Mouse (Mus musculus): ENCODE data around the gene Sh3rf1.

Sh3rf1 gene

GRCm38 (mm10) chr8:61223729-61224379, at the start of gene Sh3rf1:
Sh3rf1 (plus strand) TSS chr8:61223872.
- in situ Hi-C loops (cut with MboI, MseI): loop anchor here (10.0 kb wide), 1 partner anchor 261 kb away; the partner anchor contains the start of gene Cbr4

- in situ Hi-C loops (cut with MboI, MseI): no loop called here
Measured at GRCm38 (mm10) chr8:61173921-61174492, 49.7 kb upstream of the Sh3rf1 start.

GRCm38 (mm10) chr8:61175876-61176275, 47.8 kb upstream of the Sh3rf1 start:
- in situ Hi-C loops (cut with MboI, MseI): no loop called here

- in situ Hi-C loops (cut with MboI, MseI): no loop called here
Measured at GRCm38 (mm10) chr8:61177680-61178593, 45.7 kb upstream of the Sh3rf1 start.

- in situ Hi-C loops (cut with MboI, MseI): no loop called here
Measured at GRCm38 (mm10) chr8:61178594-61179140, 45.0 kb upstream of the Sh3rf1 start.

- in situ Hi-C loops (cut with MboI, MseI): no loop called here
Measured at GRCm38 (mm10) chr8:61181592-61181991, 42.1 kb upstream of the Sh3rf1 start.

- in situ Hi-C loops (cut with MboI, MseI): no loop called here
Measured at GRCm38 (mm10) chr8:61182020-61182419, 41.7 kb upstream of the Sh3rf1 start.

GRCm38 (mm10) chr8:61185274-61186198, 38.1 kb upstream of the Sh3rf1 start:
- in situ Hi-C loops (cut with MboI, MseI): no loop called here

GRCm38 (mm10) chr8:61194306-61194925, 29.3 kb upstream of the Sh3rf1 start:
- in situ Hi-C loops (cut with MboI, MseI): no loop called here

- in situ Hi-C loops (cut with MboI, MseI): no loop called here
Measured at GRCm38 (mm10) chr8:61200254-61200887, 23.3 kb upstream of the Sh3rf1 start.

- in situ Hi-C loops (cut with MboI, MseI): no loop called here
Measured at GRCm38 (mm10) chr8:61203035-61203826, 20.4 kb upstream of the Sh3rf1 start.

GRCm38 (mm10) chr8:61206876-61207275, 16.8 kb upstream of the Sh3rf1 start:
- in situ Hi-C loops (cut with MboI, MseI): no loop called here

- in situ Hi-C loops (cut with MboI, MseI): no loop called here
Measured at GRCm38 (mm10) chr8:61207636-61208035, 16.0 kb upstream of the Sh3rf1 start.

- in situ Hi-C loops (cut with MboI, MseI): no loop called here
Measured at GRCm38 (mm10) chr8:61208719-61209118, 15.0 kb upstream of the Sh3rf1 start.

- in situ Hi-C loops (cut with MboI, MseI): no loop called here
Measured at GRCm38 (mm10) chr8:61210836-61211235, 12.8 kb upstream of the Sh3rf1 start.

GRCm38 (mm10) chr8:61215081-61215819, 8.4 kb upstream of the Sh3rf1 start:
- in situ Hi-C loops (cut with MboI, MseI): no loop called here

GRCm38 (mm10) chr8:61217017-61217416, 6.7 kb upstream of the Sh3rf1 start:
- in situ Hi-C loops (cut with MboI, MseI): no loop called here

- in situ Hi-C loops (cut with MboI, MseI): no loop called here
Measured at GRCm38 (mm10) chr8:61217426-61217825, 6.2 kb upstream of the Sh3rf1 start.

GRCm38 (mm10) chr8:61218439-61218838, 5.2 kb upstream of the Sh3rf1 start:
- in situ Hi-C loops (cut with MboI, MseI): no loop called here

Measured in T-helper 1 cell (primary cell).